7 mouse cellular contexts compared by ENCODE assay signal in the genomic region with DNA sequence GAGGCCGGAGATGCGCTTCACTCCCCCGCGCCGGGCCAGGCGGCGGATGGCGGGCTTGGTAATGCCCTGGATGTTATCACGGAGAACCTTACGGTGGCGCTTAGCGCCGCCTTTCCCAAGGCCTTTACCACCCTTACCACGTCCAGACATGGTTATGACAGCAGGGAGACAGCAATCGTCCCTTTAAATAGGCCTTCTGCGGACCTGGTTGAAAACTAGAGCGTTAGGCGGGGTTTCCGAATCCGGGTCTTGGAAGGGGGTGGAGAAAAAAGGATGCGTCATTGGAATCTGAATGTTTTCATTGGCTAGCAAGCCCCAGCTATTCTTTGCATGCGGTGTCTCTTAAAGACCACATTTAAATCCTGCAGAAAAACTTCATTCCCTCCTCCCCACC. TPM values are rescaled to one million over a fixed set of nuclear protein-coding genes. Genes with fewer than 3 reads are reported as not detected.
DNase-seq lines count a peak whose midpoint lies in the region; ATAC-seq lines count a peak whose summit lies in the region.

A gene (minus strand): TSS at position 155 of the 394 bp plus-strand sequence.

- peak within 1 kb of the TSS; percentile 83 for H3K27ac ChIP-seq in embryonic facial prominence, embryonic 11.5 days (replicated peaks; ENCODE audit: low read depth, low read length)
- peak within 1 kb of the TSS; percentile 88 for H3K27ac ChIP-seq in limb, embryonic 10.5 days
- H3K27ac ChIP-seq in midbrain, embryonic 13.5 days, result peak within 1 kb of the TSS; percentile 90

- H3K9ac ChIP-seq in embryonic facial prominence, embryonic 11.5 days (replicated peaks; ENCODE audit: low read length), result peak within 1 kb of the TSS; percentile 68
- peak within 1 kb of the TSS; percentile 73 for H3K9ac ChIP-seq in midbrain, embryonic 13.5 days (replicated peaks)

- 0% methylated on average over 22 of the region's 22 CpGs for WGBS in embryonic facial prominence, embryonic 11.5 days
- under 1% methylated on average over 22 of the region's 22 CpGs for WGBS in limb, embryonic 10.5 days
- WGBS in midbrain, embryonic 13.5 days, result under 1% methylated on average over 21 of the region's 22 CpGs

- H3K9me3 ChIP-seq in embryonic facial prominence, embryonic 11.5 days (replicated peaks; ENCODE audit: control insufficient read depth, low read length), result no peaks in the 10 kb centered on the region
- H3K9me3 ChIP-seq in limb, embryonic 10.5 days (replicated peaks), result no peaks in the 10 kb centered on the region
- H3K9me3 ChIP-seq in midbrain, embryonic 13.5 days, result no peaks in the 10 kb centered on the region

- peak within 1 kb of the TSS; percentile 62 for H3K4me2 ChIP-seq in embryonic facial prominence, embryonic 11.5 days (ENCODE audit: low read depth, low read length)
- H3K4me2 ChIP-seq in midbrain, embryonic 13.5 days (replicated peaks), result peak within 1 kb of the TSS; percentile 83

- DNase-seq in adrenal gland, postnatal 14 days, result peak; percentile 99
- DNase-seq in embryonic facial prominence, embryonic 11.5 days (ENCODE audit: low spot score), result peak; percentile 99
- peak; percentile 97 for DNase-seq in kidney, adult 11 months
- peak; percentile 98 for DNase-seq in limb, embryonic 10.5 days (ENCODE audit: low spot score)
- peak; percentile 100 for DNase-seq in spleen, adult 12 weeks (ENCODE audit: low spot score)

- H3K4me1 ChIP-seq in embryonic facial prominence, embryonic 11.5 days (ENCODE audit: control insufficient read depth, insufficient read depth, low read length), result no peaks in the 10 kb centered on the region
- H3K4me1 ChIP-seq in limb, embryonic 10.5 days, result peaks cover 25% of the 10 kb centered on the region
- peaks cover 11% of the 10 kb centered on the region for H3K4me1 ChIP-seq in midbrain, embryonic 13.5 days (replicated peaks)

- ATAC-seq in embryonic facial prominence, embryonic 11.5 days (replicated peaks; ENCODE audit: insufficient number of reproducible peaks, low FRiP score, low TSS enrichment, low read depth), result peak; percentile 98
- ATAC-seq in granulocyte monocyte progenitor cell, adult 5-6 weeks (replicated peaks; ENCODE audit: poor library complexity, severe bottlenecking), result peak; percentile 82
- peak; percentile 97 for ATAC-seq in midbrain, embryonic 13.5 days

- H3K27me3 ChIP-seq in embryonic facial prominence, embryonic 11.5 days (ENCODE audit: control insufficient read depth, insufficient read depth, low read length), result no peaks in the 10 kb centered on the region
- no peaks in the 10 kb centered on the region for H3K27me3 ChIP-seq in limb, embryonic 10.5 days (ENCODE audit: low read depth, poor library complexity, severe bottlenecking)
- no peaks in the 10 kb centered on the region for H3K27me3 ChIP-seq in midbrain, embryonic 13.5 days

- H3K4me3 ChIP-seq in embryonic facial prominence, embryonic 11.5 days (ENCODE audit: low read depth, low read length), result peak within 1 kb of the TSS; percentile 40
- H3K4me3 ChIP-seq in limb, embryonic 10.5 days, result peak within 1 kb of the TSS; percentile 56
- peak within 1 kb of the TSS; percentile 50 for H3K4me3 ChIP-seq in midbrain, embryonic 13.5 days (replicated peaks)

- H3K36me3 ChIP-seq in embryonic facial prominence, embryonic 11.5 days (replicated peaks; ENCODE audit: control insufficient read depth, insufficient read depth, low read depth, low read length), result no peaks in the 10 kb centered on the region
- H3K36me3 ChIP-seq in limb, embryonic 10.5 days, result no peaks in the 10 kb centered on the region
- H3K36me3 ChIP-seq in midbrain, embryonic 13.5 days, result no peaks in the 10 kb centered on the region

RNA-seq across cellular contexts. Expression of the gene that starts here (rescaled TPM):
- 161 and 165 TPM in 2 replicates for total RNA-seq in adrenal gland, postnatal 14 days (2021)
- polyA plus RNA-seq in embryonic facial prominence, embryonic 11.5 days (2014; fragmentation: Nextera tagmentation; extraction: Ambion mirVana), result 6.1 TPM in 2 replicates
- total RNA-seq in granulocyte monocyte progenitor cell, adult 5-6 weeks (2014; fragmentation: Nextera tagmentation), result 14.3 and 82.6 TPM in 2 replicates
- total RNA-seq in granulocyte monocyte progenitor cell, adult 5-6 weeks (2017), result 308 and 366 TPM in 2 replicates
- polyA plus RNA-seq in limb, embryonic 10.5 days (2016; fragmentation: Nextera tagmentation; extraction: Ambion mirVana), result 6.4 and 6.5 TPM in 2 replicates
- 5.1 and 5.8 TPM in 2 replicates for polyA plus RNA-seq in midbrain, embryonic 13.5 days (2015; fragmentation: Nextera tagmentation; extraction: Ambion mirVana)

Comparison
In these comparisons a context has a peak if more than half of its experiments do, and no peak if none do; other contexts are left out.
1. Peak in every context shown above with its lines: DNase-seq, ATAC-seq, H3K4me3 ChIP-seq and H3K27ac ChIP-seq.